Mouse (Mus musculus) thymus, adult 2 months (tissue): ENCODE results near the gene 3110018I06Rik. TPM values are rescaled to one million over a fixed set of nuclear protein-coding genes. Genes with fewer than 3 reads are reported as not detected.

Experiments
- DNase-seq: peaks from one replicate; pipeline ENCODE4 v3.0.0; 2021
- H3K27ac ChIP-seq: fragments of 200-500 bp; 2 replicates; pipeline ENCODE4 v1.5.1; 2012; ENCODE audit warnings: low read length, control low read depth; ENCODE audit not compliant: control insufficient read depth, insufficient read depth
- H3K27me3 ChIP-seq: fragments of 200-500 bp; 2 replicates; pipeline ENCODE4 v1.6.1; 2012; ENCODE audit warnings: mild to moderate bottlenecking, low read length, moderate library complexity, mixed read lengths; ENCODE audit not compliant: control insufficient read depth, insufficient read depth
- H3K36me3 ChIP-seq: fragments of 200-500 bp; 2 replicates; pipeline ENCODE4 v1.6.1; 2012; ENCODE audit warnings: mild to moderate bottlenecking, low read length, moderate library complexity; ENCODE audit not compliant: control insufficient read depth, insufficient read depth
- H3K4me1 ChIP-seq: fragments of 200-500 bp; replicated peaks from 2 replicates; pipeline ENCODE4 v1.6.1; 2012; ENCODE audit warnings: low read length; ENCODE audit not compliant: control insufficient read depth, insufficient read depth
- H3K4me3 ChIP-seq: fragments of 200-500 bp; 2 replicates; pipeline ENCODE4 v1.5.1; 2012; ENCODE audit warnings: mild to moderate bottlenecking, low read length, control low read depth, moderate library complexity; ENCODE audit not compliant: control insufficient read depth, insufficient read depth
- CTCF ChIP-seq: fragments of 200-500 bp; IDR thresholded peaks from 2 replicates; pipeline ENCODE4 v1.5.1; 2012; ENCODE audit warnings: mild to moderate bottlenecking, control low read depth, low read length, moderate library complexity, borderline replicate concordance; ENCODE audit not compliant: control insufficient read depth, poor library complexity, insufficient read depth; ENCODE audit errors: extremely low read depth
- POLR2A ChIP-seq: fragments of 200-500 bp; IDR thresholded peaks from 2 replicates; pipeline ENCODE4 v1.6.1; 2012; ENCODE audit warnings: mild to moderate bottlenecking, low read length, control low read depth, moderate library complexity; ENCODE audit not compliant: control insufficient read depth, poor library complexity, insufficient read depth; ENCODE audit errors: extremely low read depth
- WGBS: fragments of 180-500 bp; shearing (Covaris S2); methylation state at CpG from one replicate; pipeline ENCODE4 v1.1.7; 2018; 5-methylcytosine and 5-hydroxymethylcytosine counted together
- polyA plus RNA-seq: library from polyadenylated mRNA; depleted of rRNA; stranded (reverse); fragments of >200 nt; gene quantifications from 2 replicates; pipeline ENCODE4 v1.2.3, GENCODE M21; 2012

Gene 3110018I06Rik
- polyA plus RNA-seq, 1 experiment, result not detected

DNA sequence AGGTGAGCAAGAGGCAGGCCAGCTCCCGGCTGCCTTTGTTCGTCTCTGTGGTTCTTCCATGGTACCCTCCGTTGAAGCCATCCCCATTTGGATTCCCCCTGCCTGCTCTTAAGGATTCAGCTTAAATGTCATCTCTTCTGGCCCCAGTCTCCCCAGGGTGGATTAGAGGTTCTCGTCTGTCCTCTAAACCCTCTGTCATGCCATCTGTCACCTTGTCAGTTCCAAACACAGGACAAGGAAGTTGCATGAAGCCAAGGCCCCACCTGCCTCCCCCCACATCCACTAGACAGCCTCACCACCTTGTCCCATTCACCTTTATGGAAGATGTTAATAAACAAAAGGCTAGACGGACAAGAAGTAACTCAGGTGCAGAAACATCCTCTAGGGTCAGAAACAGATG lies 5.4 kb upstream of the 3110018I06Rik start:
- Histone ChIP-seq H3K4me1 (peaks cover 17% of the 10 kb centered on the region), H3K36me3 (no peaks in the 10 kb centered on the region), H3K4me3 (no peak overlapping the region), H3K27ac (no peak overlapping the region), H3K27me3 (no peaks in the 10 kb centered on the region)
- DNase-seq, result no peak
- 89% methylated on average over 5 of the region's 5 CpGs for WGBS
- no peak for TF ChIP-seq POLR2A
- no peak for TF ChIP-seq CTCF

DNA sequence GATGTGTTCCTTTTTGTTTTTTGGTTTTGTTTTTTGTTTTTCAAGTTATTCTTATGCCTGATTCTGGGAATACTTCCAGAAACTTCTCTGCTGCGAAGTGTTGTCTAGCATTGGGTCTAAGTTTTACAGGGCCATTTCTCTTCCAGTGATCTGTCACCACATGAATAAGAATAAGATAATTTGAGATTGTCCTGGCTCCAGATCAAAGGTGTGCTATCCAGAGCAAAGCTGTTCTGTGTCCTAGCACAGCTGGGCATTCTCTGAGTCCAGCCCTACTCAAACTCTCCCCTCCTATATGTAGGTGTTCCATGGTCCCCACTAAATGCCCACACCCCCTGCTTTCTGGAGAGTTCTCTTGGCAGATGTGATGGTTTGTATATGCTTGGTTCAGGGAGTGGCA lies 2.9 kb downstream of the 3110018I06Rik start:
- Histone ChIP-seq H3K4me1 (0 out of 2 replicates have a peak, but pooled peaks cover 2% of the 10 kb centered on the region), H3K27me3 (no peaks in the 10 kb centered on the region), H3K4me3 (no peak overlapping the region), H3K36me3 (no peaks in the 10 kb centered on the region), H3K27ac (no peak overlapping the region)
- TF ChIP-seq POLR2A (no peak), CTCF (no peak)
- no peak for DNase-seq
- 100% methylated on average over 1 of the region's 1 CpGs for WGBS

DNA sequence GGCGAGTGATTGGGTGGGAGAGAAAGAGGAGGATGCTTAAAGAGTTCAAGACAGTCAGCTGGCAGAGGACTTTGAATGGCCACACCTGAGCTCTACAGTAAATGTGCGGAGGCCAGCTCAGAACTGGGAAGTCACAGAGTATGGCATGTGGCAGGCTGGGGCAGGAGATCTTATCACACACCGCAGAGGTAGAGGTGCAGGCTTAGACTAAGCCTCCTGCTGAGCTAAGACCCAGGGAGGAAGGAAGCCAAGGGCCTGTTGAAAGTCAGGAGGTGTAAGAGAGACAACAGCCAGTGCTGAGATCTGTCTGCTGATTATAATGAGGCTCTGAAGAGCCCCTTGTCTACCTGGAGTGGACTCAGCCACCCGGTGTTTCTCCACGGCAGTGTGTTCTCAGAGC lies 8.5 kb downstream of the 3110018I06Rik start:
- WGBS, result 25% methylated on average over 5 of the region's 5 CpGs

DNA sequence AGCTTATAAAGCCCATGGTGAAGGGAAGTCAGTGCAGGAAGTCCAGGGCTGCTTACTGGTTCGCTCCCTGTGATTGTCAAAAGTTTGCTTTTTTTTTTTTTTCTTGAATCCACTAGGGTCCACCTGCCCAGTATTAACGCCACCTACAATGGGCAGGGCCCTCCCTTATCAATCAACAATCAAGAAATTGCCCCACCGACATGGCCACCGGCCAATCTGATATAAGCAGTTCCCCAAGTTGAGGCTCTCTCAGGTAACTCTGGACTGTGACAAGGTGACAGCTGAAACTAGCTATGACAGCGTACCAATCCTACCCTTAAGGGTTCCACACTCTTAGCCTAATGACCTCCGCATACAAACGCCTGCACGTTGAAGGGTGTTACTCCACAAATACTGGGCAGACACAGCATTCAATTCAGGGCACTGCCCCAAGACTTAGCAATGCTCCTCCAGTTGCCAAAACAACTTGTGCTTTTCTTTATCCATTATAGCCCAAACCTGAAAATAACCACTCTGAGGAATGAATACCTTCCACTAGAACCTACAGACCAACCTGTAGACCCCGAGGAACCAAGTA lies 21.3 kb downstream of the 3110018I06Rik start:
- WGBS, result 86% methylated on average over 9 of the region's 9 CpGs
- Histone ChIP-seq H3K4me1 (peaks cover 5% of the 10 kb centered on the region; the same call in 1 of the 2 replicates), H3K27me3 (no peaks in the 10 kb centered on the region), H3K27ac (no peak overlapping the region), H3K36me3 (no peaks in the 10 kb centered on the region), H3K4me3 (no peak overlapping the region)
- TF ChIP-seq POLR2A, result no peak
- no peak for TF ChIP-seq CTCF
- DNase-seq, result no peak

More for the DNA sequence above, 8.5 kb downstream of the 3110018I06Rik start:
- H3K36me3 ChIP-seq, result no peaks in the 10 kb centered on the region
- peak; percentile 43 for DNase-seq
- H3K27ac ChIP-seq, result no peak overlapping the region
- TF ChIP-seq CTCF, result no peak
- no peak for TF ChIP-seq POLR2A
- peaks cover 16% of the 10 kb centered on the region for H3K4me1 ChIP-seq
- no peak overlapping the region for H3K4me3 ChIP-seq
- H3K27me3 ChIP-seq, result no peaks in the 10 kb centered on the region

DNA sequence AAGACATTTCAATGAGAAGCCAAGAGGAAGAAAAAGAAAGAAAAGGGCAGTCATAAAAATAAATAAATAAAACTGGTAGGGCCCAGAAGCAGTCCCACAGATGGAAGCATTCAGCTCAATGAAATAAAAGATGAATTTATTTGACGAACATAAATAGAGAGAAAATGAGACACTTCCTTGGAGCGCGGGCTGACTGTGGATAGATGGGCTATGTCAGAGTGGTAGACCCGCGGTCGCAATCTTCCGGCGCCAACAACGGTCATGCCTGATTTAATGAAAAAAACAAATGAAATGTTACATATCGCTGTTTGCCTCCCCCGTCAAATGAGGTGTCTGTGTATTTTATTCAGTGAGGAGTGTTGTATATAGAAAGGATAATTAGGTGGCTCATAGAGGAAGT lies 22.7 kb downstream of the 3110018I06Rik start:
- Histone ChIP-seq H3K4me3 (no peak overlapping the region), H3K4me1 (peaks cover 5% of the 10 kb centered on the region; the same call in 1 of the 2 replicates), H3K36me3 (no peaks in the 10 kb centered on the region), H3K27me3 (no peaks in the 10 kb centered on the region), H3K27ac (no peak overlapping the region)
- TF ChIP-seq CTCF (no peak), POLR2A (no peak)
- whole genome bisulfite sequencing, result 96% methylated on average over 11 of the region's 11 CpGs
- no peak for DNase-seq

DNA sequence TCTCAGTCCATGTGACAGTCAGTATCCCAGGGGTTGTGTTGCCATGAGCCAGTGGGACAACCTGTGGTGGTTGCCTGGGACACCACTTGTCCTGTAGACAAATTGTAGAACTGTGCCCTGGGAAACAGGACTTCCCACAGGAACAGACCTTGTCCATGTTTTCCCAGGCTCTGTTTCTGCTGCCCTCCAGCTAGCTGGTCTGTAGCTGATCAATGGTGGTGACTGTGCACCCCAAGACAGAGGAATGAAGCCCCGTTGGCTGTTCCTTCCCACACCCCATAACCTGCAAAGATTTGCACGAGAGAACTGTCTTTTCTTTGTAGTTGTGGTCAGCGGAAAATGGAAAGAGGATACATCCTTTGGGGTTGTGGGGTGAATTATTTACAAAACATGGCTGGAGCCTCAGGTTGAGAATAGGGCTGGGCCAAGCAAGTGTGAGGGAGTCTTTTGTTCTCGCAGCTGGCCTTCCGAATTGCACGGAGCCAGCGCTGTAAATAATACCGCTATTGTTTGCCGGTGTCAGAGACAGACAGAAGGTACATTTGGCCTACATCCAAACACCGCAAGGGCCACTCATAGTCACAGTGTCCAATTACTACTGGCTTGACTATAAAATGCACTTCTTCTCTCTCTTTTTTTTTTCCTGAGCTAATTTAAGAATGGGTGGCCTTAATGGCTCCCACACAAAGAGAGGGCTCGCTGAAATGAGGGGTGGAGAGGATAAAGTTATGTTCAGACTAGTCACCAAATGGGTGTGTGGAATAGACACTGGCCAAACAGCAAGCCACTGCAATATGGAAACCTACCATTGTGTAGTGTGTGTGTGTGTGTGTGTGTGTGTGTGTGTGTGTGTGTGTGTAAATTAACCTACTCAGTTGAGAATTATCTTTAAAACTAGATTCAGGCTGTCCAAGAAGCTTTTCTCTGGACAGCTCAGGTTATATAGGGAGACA lies 28.1 kb downstream of the 3110018I06Rik start:
- Histone ChIP-seq H3K36me3 (no peaks in the 10 kb centered on the region), H3K4me1 (no peaks in the 10 kb centered on the region), H3K27ac (no peak overlapping the region), H3K27me3 (no peaks in the 10 kb centered on the region), H3K4me3 (no peak overlapping the region)
- WGBS, result 86% methylated on average over 11 of the region's 11 CpGs
- TF ChIP-seq CTCF (no peak), POLR2A (no peak)
- DNase-seq, result no peak

DNA sequence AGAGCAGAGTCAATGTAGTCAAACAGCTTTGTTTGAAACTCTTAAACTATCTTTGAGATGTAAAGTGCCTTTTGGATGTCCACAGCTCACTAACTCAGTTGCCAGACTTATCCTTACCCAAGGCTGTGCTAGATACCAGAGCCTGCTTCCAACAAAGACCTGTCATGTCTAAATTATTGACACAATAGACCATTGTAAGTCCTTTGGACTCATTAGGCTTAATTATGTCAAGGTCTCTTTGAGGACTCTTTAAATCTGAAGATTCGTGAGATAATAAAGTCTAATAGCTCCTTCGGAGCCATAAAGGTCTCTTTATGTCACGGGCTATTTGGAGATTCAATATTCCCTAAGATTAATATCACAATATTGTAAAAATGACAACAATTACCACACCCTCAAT lies 32.5 kb downstream of the 3110018I06Rik start:
- no peak overlapping the region for H3K4me3 ChIP-seq
- no peak overlapping the region for H3K27ac ChIP-seq
- 97% methylated on average over 3 of the region's 3 CpGs for WGBS
- peaks cover 3% of the 10 kb centered on the region; the same call in 1 of the 2 replicates for H3K4me1 ChIP-seq
- TF ChIP-seq POLR2A, result no peak
- no peak for TF ChIP-seq CTCF
- no peak for DNase-seq
- H3K36me3 ChIP-seq, result no peaks in the 10 kb centered on the region
- no peaks in the 10 kb centered on the region for H3K27me3 ChIP-seq
